Mouse (Mus musculus) limb, embryonic 14.5 days (tissue): ENCODE data around the gene Sh2d3c. TPM values are rescaled to one million over a fixed set of nuclear protein-coding genes. Genes with fewer than 3 reads are reported as not detected.
A peak's percentile ranks its signal among the peaks of the same experiment; 100 is the strongest.

Experiments
- ATAC-seq: fragments of 200-750 bp; cut with Nextera tagmentation; 2 replicates; pipeline ENCODE4 v1.8.0; 2017; ENCODE audit warnings: low read depth, moderate number of reproducible peaks, moderate TSS enrichment; ENCODE audit not compliant: low FRiP score
- DNase-seq: peaks from one replicate; pipeline ENCODE4 v3.0.0-alpha.2; 2015; ENCODE audit warnings: low spot score
- H3K27ac ChIP-seq: fragments of 300-500 bp; sonication (generic); replicated peaks from 2 replicates; pipeline ENCODE4 v1.5.1; 2014; ENCODE audit warnings: low read depth, mild to moderate bottlenecking, low read length, moderate library complexity, mixed read lengths
- H3K27me3 ChIP-seq: fragments of 300-500 bp; sonication (generic); 2 replicates; pipeline ENCODE4 v1.6.1; 2014; ENCODE audit warnings: low read length, mixed read lengths; ENCODE audit not compliant: control insufficient read depth, insufficient read depth
- H3K36me3 ChIP-seq: fragments of 300-500 bp; sonication (generic); 2 replicates; pipeline ENCODE4 v1.6.1; 2014; ENCODE audit warnings: mild to moderate bottlenecking, low read length, moderate library complexity, mixed read lengths; ENCODE audit not compliant: control insufficient read depth, insufficient read depth
- H3K4me1 ChIP-seq: fragments of 300-500 bp; sonication (generic); 2 replicates; pipeline ENCODE4 v1.6.1; 2014; ENCODE audit warnings: antibody characterized with exemption, low read length, mixed read lengths; ENCODE audit not compliant: control insufficient read depth, insufficient read depth
- H3K4me2 ChIP-seq: fragments of 300-500 bp; sonication (generic); replicated peaks from 2 replicates; pipeline ENCODE4 v1.6.1; 2014; ENCODE audit warnings: low read depth, mild to moderate bottlenecking, low read length, moderate library complexity; ENCODE audit not compliant: severe bottlenecking
- H3K4me3 ChIP-seq: fragments of 300-500 bp; sonication (generic); replicated peaks from 2 replicates; pipeline ENCODE4 v1.5.1; 2014; ENCODE audit warnings: low read length
- H3K9ac ChIP-seq: fragments of 300-500 bp; sonication (generic); 2 replicates; pipeline ENCODE4 v1.6.1; 2014; ENCODE audit warnings: mild to moderate bottlenecking, low read depth, low read length, moderate library complexity; ENCODE audit not compliant: severe bottlenecking
- H3K9me3 ChIP-seq: fragments of 300-500 bp; sonication (generic); 2 replicates; pipeline ENCODE4 v1.6.1; 2016; ENCODE audit warnings: low read length; ENCODE audit not compliant: control insufficient read depth
- POLR2A ChIP-seq: fragments of 200-500 bp; IDR thresholded peaks from 2 replicates; pipeline ENCODE4 v1.8.0; 2012; ENCODE audit warnings: inconsistent platforms, mild to moderate bottlenecking, moderate library complexity, borderline replicate concordance; ENCODE audit not compliant: insufficient read depth, insufficient read length; ENCODE audit errors: extremely low read depth
- WGBS: fragments of 180-500 bp; shearing (Covaris S2); extraction: QIAGEN DNeasy Blood & Tissue Kit; methylation state at CpG from one replicate; pipeline ENCODE4 v1.1.7; 2014; 5-methylcytosine and 5-hydroxymethylcytosine counted together
- polyA plus RNA-seq, 2 experiments: library from polyadenylated mRNA; depleted of rRNA in 1 of 2; stranded (reverse) in 1 of 2; unstranded in 1 of 2; fragments of >200 nt; fragmentation: Nextera tagmentation in 1 of 2; extraction: Ambion mirVana in 1 of 2; gene quantifications; 2 replicates each; pipeline versions ENCODE4 v1.2.1 to v1.2.3; 2012 to 2014

The Sh2d3c gene
- polyA plus RNA-seq, 2 experiments: 18.5 to 36.8 TPM

GRCm38 (mm10) chr2:32689420-32689819, 31.4 kb upstream of the Sh2d3c start:
- Histone ChIP-seq H3K9me3 (no peaks in the 10 kb centered on the region), H3K9ac (no peak overlapping the region), H3K4me2 (no peak overlapping the region), H3K36me3 (peaks cover 52% of the 10 kb centered on the region), H3K27ac (no peak overlapping the region), H3K4me1 (peaks cover 11% of the 10 kb centered on the region), H3K27me3 (no peaks in the 10 kb centered on the region), H3K4me3 (no peak overlapping the region)
- WGBS: 19% methylated on average over 5 of the region's 5 CpGs
- DNase-seq: peak; percentile 89
- TF ChIP-seq POLR2A: no peak; the same call in 1 of the 2 replicates
- no peak; the same call in 1 of the 2 replicates for ATAC-seq

GRCm38 (mm10) chr2:32691041-32691440, 29.8 kb upstream of the Sh2d3c start:
- H3K4me1 ChIP-seq: peaks cover 11% of the 10 kb centered on the region
- no peaks in the 10 kb centered on the region for H3K9me3 ChIP-seq
- TF ChIP-seq POLR2A: no peak
- no peak overlapping the region for H3K9ac ChIP-seq
- peaks cover 36% of the 10 kb centered on the region for H3K36me3 ChIP-seq
- no peaks in the 10 kb centered on the region for H3K27me3 ChIP-seq
- H3K4me3 ChIP-seq: no peak overlapping the region
- H3K27ac ChIP-seq: no peak overlapping the region
- DNase-seq (no peak), ATAC-seq (no peak)
- no peak overlapping the region for H3K4me2 ChIP-seq
- WGBS: 83% methylated on average over 11 of the region's 11 CpGs

GRCm38 (mm10) chr2:32692496-32692895, 28.4 kb upstream of the Sh2d3c start:
- Histone ChIP-seq H3K4me3 (peak overlapping the region; percentile 89; the same call in 1 of the 2 replicates), H3K4me2 (peak overlapping the region; percentile 81), H3K27ac (no peak overlapping the region), H3K9ac (no peak overlapping the region), H3K9me3 (no peaks in the 10 kb centered on the region), H3K4me1 (peaks cover 11% of the 10 kb centered on the region), H3K36me3 (peaks cover 21% of the 10 kb centered on the region), H3K27me3 (no peaks in the 10 kb centered on the region)
- DNase-seq: no peak
- WGBS: 96% methylated on average over 14 of the region's 14 CpGs
- ATAC-seq: no peak
- no peak for TF ChIP-seq POLR2A

- Histone ChIP-seq H3K27me3 (no peaks in the 10 kb centered on the region), H3K4me3 (peak overlapping the region; percentile 89), H3K36me3 (peaks cover 13% of the 10 kb centered on the region), H3K9me3 (no peaks in the 10 kb centered on the region), H3K4me2 (peak overlapping the region; percentile 81), H3K9ac (peak overlapping the region; percentile 88), H3K27ac (no peak overlapping the region), H3K4me1 (peaks cover 11% of the 10 kb centered on the region)
- no peak for ATAC-seq
- no peak for TF ChIP-seq POLR2A
- DNase-seq: no peak
- WGBS: 16% methylated on average over 7 of the region's 7 CpGs
Measured at GRCm38 (mm10) chr2:32693282-32693681, 27.6 kb upstream of the Sh2d3c start.

- Histone ChIP-seq H3K36me3 (peaks cover 11% of the 10 kb centered on the region; the same call in 1 of the 2 replicates), H3K9me3 (no peaks in the 10 kb centered on the region), H3K27ac (peak overlapping the region; percentile 88), H3K4me3 (peak overlapping the region; percentile 89), H3K4me2 (peak overlapping the region; percentile 81), H3K27me3 (no peaks in the 10 kb centered on the region), H3K9ac (peak overlapping the region; percentile 88), H3K4me1 (peaks cover 11% of the 10 kb centered on the region)
- under 1% methylated on average over 45 of the region's 51 CpGs for WGBS
- ATAC-seq: peak; percentile 99
- TF ChIP-seq POLR2A: 0 out of 2 replicates have a peak, but pooled peaks have one; percentile 48
- peak; percentile 99 for DNase-seq
Measured at GRCm38 (mm10) chr2:32693823-32694411, 26.9 kb upstream of the Sh2d3c start.

- Histone ChIP-seq H3K4me1 (peaks cover 11% of the 10 kb centered on the region), H3K27ac (0 out of 2 replicates have a peak overlapping the region, but pooled peaks have one; percentile 70), H3K27me3 (no peaks in the 10 kb centered on the region), H3K36me3 (peaks cover 11% of the 10 kb centered on the region; the same call in 1 of the 2 replicates), H3K4me2 (peak overlapping the region; percentile 81), H3K9me3 (no peaks in the 10 kb centered on the region), H3K9ac (peak overlapping the region; percentile 58), H3K4me3 (peak overlapping the region; percentile 89)
- DNase-seq (no peak), ATAC-seq (no peak)
- 86% methylated on average over 12 of the region's 12 CpGs for WGBS
- TF ChIP-seq POLR2A: no peak
Measured at GRCm38 (mm10) chr2:32694691-32695090, 26.2 kb upstream of the Sh2d3c start.
